Mouse (Mus musculus) left cerebral cortex, adult 8-10 months (tissue): Measurements from ENCODE around the gene Crkl. TPM values are rescaled to one million over a fixed set of nuclear protein-coding genes. Genes with fewer than 3 reads are reported as not detected.

ENCODE experiments used
- DNase-seq, 2 experiments: peaks; one replicate each; pipeline ENCODE4 v3.0.0; 2022; ENCODE audit warnings: low spot score in 2 of 2
- total RNA-seq, 4 experiments: library from RNA; stranded (reverse); gene quantifications; 2 replicates each; pipeline ENCODE4 v1.2.4; 2022

Crkl gene
- total RNA-seq, 4 experiments from 2014 or later = 34.5 to 41.4 (median 34.8) TPM

GRCm38 (mm10) chr16:17528276-17528675, 76.5 kb downstream of the Crkl start:
- no peak for DNase-seq

- DNase-seq = no peak
These were observed 78.3 kb downstream of the Crkl start for GRCm38 (mm10) chr16:17529981-17530586.

- peak; percentile 93 to 94 for DNase-seq
These were observed 79.0 kb downstream of the Crkl start, which contains the start of gene Thap7 for GRCm38 (mm10) chr16:17530640-17531288. TSS of gene Thap7 (minus strand) at chr16:17531136.

- DNase-seq = no peak
These were observed 80.5 kb downstream of the Crkl start for GRCm38 (mm10) chr16:17532271-17532670.

GRCm38 (mm10) chr16:17532676-17533329, 81.0 kb downstream of the Crkl start:
- DNase-seq = no peak

GRCm38 (mm10) chr16:17536584-17536983, 84.8 kb downstream of the Crkl start:
- DNase-seq = no peak

Other genes starting within 250 kb of the Crkl start
- 100 to 1,000 TPM; 125 to 149 (median 144) TPM for gene Ube2l3, start 249.3 kb upstream of the Crkl start, total RNA-seq
- gene Rimbp3, start 243.4 kb upstream of the Crkl start, total RNA-seq = 1 to 10 TPM; 2.3 to 3.0 (median 2.7) TPM
- 1 to 10 TPM; 4.7 to 6.8 (median 6.2) TPM for gene Hic2, start 218.4 kb upstream of the Crkl start, total RNA-seq
- gene Tmem191c, start 175.9 kb upstream of the Crkl start, total RNA-seq = 100 to 1,000 TPM in 2 of 4 experiments, 10 to 100 TPM in 2; 86.7 to 118 (median 106) TPM
- gene Serpind1, start 120.6 kb upstream of the Crkl start, total RNA-seq = 1 to 10 TPM; 2.2 to 4.0 (median 2.7) TPM
- gene Snap29, start 46.0 kb upstream of the Crkl start, total RNA-seq = 10 to 100 TPM; 16.8 to 18.0 (median 17.1) TPM
- 100 to 1,000 TPM; 312 to 368 (median 333) TPM for gene Pi4ka, start 45.7 kb upstream of the Crkl start, total RNA-seq
- 100 to 1,000 TPM; 114 to 128 (median 122) TPM for gene Aifm3, start 37.6 kb downstream of the Crkl start, total RNA-seq
- gene Lztr1, start 56.7 kb downstream of the Crkl start, total RNA-seq = 100 to 1,000 TPM; 143 to 180 (median 171) TPM
- 10 to 100 TPM; 40.2 to 45.3 (median 44.4) TPM for gene Thap7, start 79.1 kb downstream of the Crkl start, total RNA-seq
- gene Lrrc74b, start 109.3 kb downstream of the Crkl start, total RNA-seq = 1 to 10 TPM in 2 of 4 experiments, under 1 TPM in 2; 0.48 to 1.6 (median 1.2) TPM
- 1 to 10 TPM; 1.5 to 2.1 (median 1.7) TPM for gene P2rx6, start 109.9 kb downstream of the Crkl start, total RNA-seq
- 10 to 100 TPM; 77.9 to 89.9 (median 88.4) TPM for gene Slc7a4, start 131.2 kb downstream of the Crkl start, total RNA-seq
- 10 to 100 TPM; 50.3 to 73.4 (median 70.3) TPM for gene Smpd4, start 167.4 kb downstream of the Crkl start, total RNA-seq
- gene Ccdc74a, start 194.5 kb downstream of the Crkl start, total RNA-seq = 10 to 100 TPM; 28.4 to 32.1 (median 30.0) TPM